Comparison of ENCODE assay signal across 10 mouse cellular contexts in genomic region chrX:109113401-109114280, GRCm38 (mm10). TPM values are rescaled to one million over a fixed set of nuclear protein-coding genes. Genes with fewer than 3 reads are reported as not detected.
A peak's percentile ranks its signal among the peaks of the same experiment; 100 is the strongest.
DNase-seq lines count a peak whose midpoint lies in the region; ATAC-seq lines count a peak whose summit lies in the region.
"Had no signal": no experiment of that assay in that cellular context is flagged by ENCODE, and none has a peak within 500 bp of the region (broad histone marks: within the 10 kb centered on the region; RNA-seq: fewer than 3 reads in every experiment).

No protein-coding gene starts in this region.

- H3K27me3 ChIP-seq in forebrain, embryonic 16.5 days (replicated peaks; ENCODE audit: control insufficient read depth, insufficient read depth, low read length), result no peaks in the 10 kb centered on the region

- peaks cover 8% of the 10 kb centered on the region for H3K4me1 ChIP-seq in forebrain, embryonic 16.5 days (replicated peaks; ENCODE audit: control insufficient read depth, insufficient read depth, low read length)

- peak overlapping the region; percentile 45 for H3K27ac ChIP-seq in forebrain, embryonic 16.5 days (ENCODE audit: low read length)

- peak; percentile 75 for ATAC-seq in forebrain, embryonic 16.5 days
- ATAC-seq in megakaryocyte progenitor cell, adult 5-6 weeks (replicated peaks; ENCODE audit: poor library complexity), result peak; percentile 60

- H3K4me3 ChIP-seq in forebrain, embryonic 16.5 days (replicated peaks; ENCODE audit: low read length), result no peak overlapping the region

- H3K9me3 ChIP-seq in forebrain, embryonic 16.5 days (ENCODE audit: control insufficient read depth, low read length), result no peaks in the 10 kb centered on the region

- no peak overlapping the region; the same call in 1 of the 2 replicates for H3K4me2 ChIP-seq in forebrain, embryonic 16.5 days (ENCODE audit: low read length)

- WGBS in forebrain, embryonic 16.5 days, result 28% methylated on average over 7 of the region's 7 CpGs

- no peak overlapping the region for H3K9ac ChIP-seq in forebrain, embryonic 16.5 days (replicated peaks; ENCODE audit: low read depth, low read length)

- H3K36me3 ChIP-seq in forebrain, embryonic 16.5 days (ENCODE audit: control insufficient read depth, insufficient read depth), result no peaks in the 10 kb centered on the region

- DNase-seq in embryo, embryonic 10 days (ENCODE audit: low spot score), result peak; percentile 10
- no peak for DNase-seq in embryo, embryonic 9.5 days (ENCODE audit: extremely low spot score)
- peak; percentile 51 for DNase-seq in CD4-positive, CD25-positive, alpha-beta regulatory T cell, adult 2 months (ENCODE audit: low read depth, low spot score)
- DNase-seq in right cerebral cortex, postnatal 14 days, result no peak
- DNase-seq in thymus, postnatal 36 days, result no peak
- DNase-seq in kidney, adult 18-20 months, result no peak
- DNase-seq: adrenal gland, postnatal 10 days; kidney, postnatal 4 days had no signal

RNA-seq across cellular contexts. Expression of gene Sh3bgrl, which starts 18.5 kb away (rescaled TPM):
- polyA plus RNA-seq in forebrain, embryonic 16.5 days (2015; fragmentation: Nextera tagmentation; extraction: Ambion mirVana), result 272 and 280 TPM in 2 replicates
- 212 and 221 TPM in 2 replicates for total RNA-seq in megakaryocyte progenitor cell, adult 5-6 weeks (2015)
- 121 and 128 TPM in 2 replicates for total RNA-seq in megakaryocyte progenitor cell, adult 5-6 weeks (2017)

Comparison
In these comparisons a context has a peak if more than half of its experiments do, and no peak if none do; other contexts are left out.
1. DNase-seq: peak in embryo, embryonic 10 days (single experiment) and CD4-positive, CD25-positive, alpha-beta regulatory T cell, adult 2 months (single experiment); none in embryo, embryonic 9.5 days (single experiment), right cerebral cortex, postnatal 14 days (single experiment), thymus, postnatal 36 days (0 of 2) and kidney, adult 18-20 months (single experiment).